ENCODE assay signal across 7 mouse cellular contexts in genomic region chr16:27388761-27389451, GRCm38 (mm10). TPM values are rescaled to one million over a fixed set of nuclear protein-coding genes. Genes with fewer than 3 reads are reported as not detected.
DNase-seq lines count a peak whose midpoint lies in the region; ATAC-seq lines count a peak whose summit lies in the region.

Ccdc50 (plus strand) TSS chr16:27388869.

- DNase-seq in adrenal gland, adult (ENCODE audit: inconsistent age in 2 of 2, low spot score in 1 of 2), result peak; percentile 87 to 95
- peak; percentile 85 for DNase-seq in embryo, embryonic 10.5 days (ENCODE audit: low spot score)
- peak; percentile 81 for DNase-seq in gastrocnemius, postnatal 25 days
- peak; percentile 84 to 88 for DNase-seq in left cerebral cortex, postnatal 36 days (ENCODE audit: low spot score in 2 of 2)
- DNase-seq in midbrain, embryonic 10.5 days (ENCODE audit: low spot score), result peak; percentile 87
- DNase-seq in right cerebral cortex, postnatal 4 days, result peak; percentile 73

- H3K9me3 ChIP-seq in midbrain, embryonic 10.5 days (replicated peaks), result no peaks in the 10 kb centered on the region

- ATAC-seq in inflammation-experienced regulatory T-cells, adult 6 months, result peak; percentile 36

- H3K27ac ChIP-seq in midbrain, embryonic 10.5 days (replicated peaks), result peak within 1 kb of the TSS; percentile 98

- intact Hi-C loops in left cerebral cortex, postnatal 36 days (cut with DNase I), result no loop called here

- no peaks in the 10 kb centered on the region for H3K36me3 ChIP-seq in midbrain, embryonic 10.5 days

- H3K27me3 ChIP-seq in midbrain, embryonic 10.5 days (ENCODE audit: low read depth, poor library complexity, severe bottlenecking), result no peaks in the 10 kb centered on the region

- H3K4me1 ChIP-seq in midbrain, embryonic 10.5 days, result peaks cover 28% of the 10 kb centered on the region

- peak within 1 kb of the TSS; percentile 89 for H3K4me3 ChIP-seq in midbrain, embryonic 10.5 days

- under 1% methylated on average over 62 of the region's 69 CpGs for WGBS in midbrain, embryonic 10.5 days

RNA-seq across cellular contexts. Expression of gene Ccdc50, which starts in this region (rescaled TPM):
- total RNA-seq in gastrocnemius, postnatal 25 days (2021), result 10 to 100 TPM; 51.8 to 71.9 TPM
- 10 to 100 TPM; 30.2 to 37.0 (median 35.4) TPM for polyA plus RNA-seq in inflammation-experienced regulatory T-cells, adult 6 months (2017; shearing (Covaris generic))
- total RNA-seq in left cerebral cortex, postnatal 36 days (2021), result 10 to 100 TPM; 50.8 to 60.6 TPM
- 53.2 and 57.8 TPM in 2 replicates for polyA plus RNA-seq in midbrain, embryonic 10.5 days (2016; fragmentation: Nextera tagmentation; extraction: Ambion mirVana)

Comparison
In these comparisons a context has a peak if more than half of its experiments do, and no peak if none do; other contexts are left out.
1. Peak in every context shown above with its lines: DNase-seq, ATAC-seq, H3K4me3 ChIP-seq and H3K27ac ChIP-seq.